Comparison of ENCODE assay signal across 23 mouse cellular contexts in genomic region chr17:79417953-79418352, GRCm38 (mm10).
DNase-seq lines count a peak whose midpoint lies in the region; ATAC-seq and TF ChIP-seq lines count a peak whose summit lies in the region.
"Had no signal": no experiment of that assay in that cellular context is flagged by ENCODE, and none has a peak within 500 bp of the region (broad histone marks: within the 10 kb centered on the region; RNA-seq: fewer than 3 reads in every experiment).

No protein-coding gene starts in this region.

- DNase-seq in forebrain, embryonic 14.5 days (ENCODE audit: low spot score), result peak; percentile 34
- DNase-seq in 3134 (ENCODE audit: extremely low read depth, insufficient read length, low spot score), result peak; percentile 69
- peak; percentile 35 for DNase-seq in brain, embryonic 14.5 days (ENCODE audit: low read depth)
- no peak for DNase-seq in liver, postnatal 0 days
- DNase-seq: adrenal gland, adult 2 months; adrenal gland, postnatal 25 days; B cell, adult 2 months; cerebellum, adult 11 months; cerebellum, adult 9-10 months; embryo, embryonic 11 days; heart, adult 18-20 months; heart, postnatal 10 days; heart, postnatal 4 days; kidney, adult 18-20 months had no signal

- no peaks in the 10 kb centered on the region for H3K4me1 ChIP-seq in forebrain, embryonic 14.5 days (ENCODE audit: control insufficient read depth, insufficient read depth, low read length)
- H3K4me1 ChIP-seq in forebrain, embryonic 12.5 days, result no peaks in the 10 kb centered on the region
- H3K4me1 ChIP-seq in liver, postnatal 0 days (ENCODE audit: insufficient read depth), result no peaks in the 10 kb centered on the region
- H3K4me1 ChIP-seq in hindbrain, embryonic 13.5 days (replicated peaks), result no peaks in the 10 kb centered on the region
- H3K4me1 ChIP-seq: forebrain, embryonic 10.5 days; heart, embryonic 10.5 days; hindbrain, embryonic 12.5 days had no signal

- no peak overlapping the region for H3ac ChIP-seq in C2C12 (ENCODE audit: control insufficient read depth, insufficient read length, low read depth)

- 90% methylated on average over 1 of the region's 1 CpGs for WGBS in forebrain, embryonic 14.5 days
- 94% methylated on average over 1 of the region's 1 CpGs for WGBS in forebrain, embryonic 12.5 days
- WGBS in liver, postnatal 0 days (ENCODE audit: insufficient replicate concordance), result 89% methylated on average over 1 of the region's 1 CpGs
- WGBS in hindbrain, embryonic 13.5 days, result 96% methylated on average over 1 of the region's 1 CpGs

- H3K9me3 ChIP-seq in forebrain, embryonic 14.5 days (replicated peaks; ENCODE audit: control insufficient read depth, low read length), result no peaks in the 10 kb centered on the region
- H3K9me3 ChIP-seq in forebrain, embryonic 12.5 days, result no peaks in the 10 kb centered on the region
- H3K9me3 ChIP-seq in liver, postnatal 0 days (ENCODE audit: low read length), result no peaks in the 10 kb centered on the region
- no peaks in the 10 kb centered on the region for H3K9me3 ChIP-seq in hindbrain, embryonic 13.5 days
- H3K9me3 ChIP-seq: embryonic facial prominence, embryonic 15.5 days; forebrain, embryonic 10.5 days; heart, embryonic 10.5 days; hindbrain, embryonic 12.5 days had no signal

- TF ChIP-seq POLR2A in brain, embryonic 14.5 days (IDR thresholded peaks at IDR 0.05; ENCODE audit: borderline replicate concordance, extremely low read depth, insufficient read depth, insufficient read length, poor library complexity, severe bottlenecking), result no peak

- H3K36me3 ChIP-seq in forebrain, embryonic 14.5 days (ENCODE audit: control insufficient read depth, insufficient read depth, low read length), result no peaks in the 10 kb centered on the region
- no peaks in the 10 kb centered on the region for H3K36me3 ChIP-seq in forebrain, embryonic 12.5 days (replicated peaks)
- no peaks in the 10 kb centered on the region for H3K36me3 ChIP-seq in C2C12 (ENCODE audit: control insufficient read depth, insufficient read depth)
- no peaks in the 10 kb centered on the region for H3K36me3 ChIP-seq in liver, postnatal 0 days (replicated peaks; ENCODE audit: insufficient read depth, low read length)
- H3K36me3 ChIP-seq in hindbrain, embryonic 13.5 days, result no peaks in the 10 kb centered on the region
- H3K36me3 ChIP-seq: embryonic facial prominence, embryonic 15.5 days; forebrain, embryonic 10.5 days; heart, embryonic 10.5 days; hindbrain, embryonic 12.5 days had no signal

- TF ChIP-seq CTCF in C2C12 (IDR thresholded peaks at IDR 0.05; ENCODE audit: control insufficient read depth, insufficient read depth, insufficient read length), result no peak
- no peak for TF ChIP-seq CTCF in brain, embryonic 14.5 days (IDR thresholded peaks at IDR 0.05; ENCODE audit: borderline replicate concordance, extremely low read depth, insufficient read depth, insufficient read length)
- no peak for TF ChIP-seq CTCF in liver, postnatal 0 days (IDR thresholded peaks at IDR 0.05; ENCODE audit: low read depth)

- no peak overlapping the region for H3K4me2 ChIP-seq in forebrain, embryonic 14.5 days (ENCODE audit: low read length)
- H3K4me2 ChIP-seq in forebrain, embryonic 12.5 days, result no peak overlapping the region
- H3K4me2 ChIP-seq in liver, postnatal 0 days (ENCODE audit: low read depth, low read length), result no peak overlapping the region
- H3K4me2 ChIP-seq in hindbrain, embryonic 13.5 days, result no peak overlapping the region
- H3K4me2 ChIP-seq: embryonic facial prominence, embryonic 15.5 days; hindbrain, embryonic 12.5 days had no signal

- no peak for TF ChIP-seq EP300 in liver, postnatal 0 days (IDR thresholded peaks at IDR 0.05; ENCODE audit: low read depth)

- no peak overlapping the region for H3K9ac ChIP-seq in forebrain, embryonic 14.5 days (ENCODE audit: low read length)
- no peak overlapping the region for H3K9ac ChIP-seq in forebrain, embryonic 12.5 days
- no peak overlapping the region for H3K9ac ChIP-seq in liver, postnatal 0 days (replicated peaks)
- H3K9ac ChIP-seq in hindbrain, embryonic 13.5 days, result no peak overlapping the region
- H3K9ac ChIP-seq: embryonic facial prominence, embryonic 15.5 days; hindbrain, embryonic 12.5 days had no signal

- no peaks in the 10 kb centered on the region for H3K27me3 ChIP-seq in forebrain, embryonic 14.5 days (replicated peaks; ENCODE audit: control insufficient read depth, insufficient read depth, low read length)
- no peaks in the 10 kb centered on the region for H3K27me3 ChIP-seq in forebrain, embryonic 12.5 days
- H3K27me3 ChIP-seq in C2C12 (ENCODE audit: control insufficient read depth, insufficient read depth, insufficient read length), result no peaks in the 10 kb centered on the region
- no peaks in the 10 kb centered on the region for H3K27me3 ChIP-seq in liver, postnatal 0 days (ENCODE audit: insufficient read depth, low read length)
- H3K27me3 ChIP-seq in hindbrain, embryonic 13.5 days, result no peaks in the 10 kb centered on the region
- H3K27me3 ChIP-seq: embryonic facial prominence, embryonic 15.5 days; hindbrain, embryonic 12.5 days had no signal

- H3K4me3 ChIP-seq in forebrain, embryonic 14.5 days (ENCODE audit: low read depth, low read length), result no peak overlapping the region
- H3K4me3 ChIP-seq in forebrain, embryonic 12.5 days (replicated peaks), result no peak overlapping the region
- no peak overlapping the region for H3K4me3 ChIP-seq in C2C12 (ENCODE audit: insufficient read depth, poor library complexity, severe bottlenecking)
- no peak overlapping the region for H3K4me3 ChIP-seq in liver, postnatal 0 days (ENCODE audit: low read depth, low read length)
- no peak overlapping the region for H3K4me3 ChIP-seq in hindbrain, embryonic 13.5 days
- H3K4me3 ChIP-seq: embryonic facial prominence, embryonic 15.5 days; erythroblast, embryonic 14.5 days; forebrain, embryonic 10.5 days; heart, embryonic 10.5 days; hindbrain, embryonic 12.5 days had no signal

- H3K27ac ChIP-seq in forebrain, embryonic 14.5 days (ENCODE audit: low read depth, low read length), result no peak overlapping the region
- H3K27ac ChIP-seq in forebrain, embryonic 12.5 days, result no peak overlapping the region
- H3K27ac ChIP-seq in liver, postnatal 0 days (ENCODE audit: low read depth), result no peak overlapping the region
- H3K27ac ChIP-seq in hindbrain, embryonic 13.5 days, result no peak overlapping the region
- H3K27ac ChIP-seq: embryonic facial prominence, embryonic 15.5 days; forebrain, embryonic 10.5 days; heart, embryonic 10.5 days; hindbrain, embryonic 12.5 days; hindbrain, postnatal 0 days had no signal

- no peak for ATAC-seq in forebrain, embryonic 14.5 days
- no peak for ATAC-seq in forebrain, embryonic 12.5 days (ENCODE audit: low FRiP score)
- ATAC-seq in liver, postnatal 0 days, result no peak
- ATAC-seq in hindbrain, embryonic 13.5 days (ENCODE audit: low FRiP score), result no peak
- ATAC-seq: hindbrain, postnatal 0 days had no signal

- H3K79me2 ChIP-seq in C2C12 (ENCODE audit: control insufficient read depth, insufficient read depth), result no peaks in the 10 kb centered on the region

- no peaks in the 10 kb centered on the region for H3K79me3 ChIP-seq in C2C12 (ENCODE audit: low read depth)

TF ChIP-seq in C2C12, 6 proteins besides CTCF, POLR2A, EP300 and RAD21:
- TF ChIP-seq MYOD1 (IDR thresholded peaks at IDR 0.05; ENCODE audit: control insufficient read depth, insufficient read length, low read depth) (peak; percentile 33), CEBPB (IDR thresholded peaks at IDR 0.05; ENCODE audit: low read depth) (no peak), MAX (IDR thresholded peaks at IDR 0.05) (no peak), USF1 (IDR thresholded peaks at IDR 0.05; ENCODE audit: low read depth) (no peak), FOSL1 (IDR thresholded peaks at IDR 0.05; ENCODE audit: insufficient read depth, low read length, poor library complexity, severe bottlenecking) (no peak), MYOG (IDR thresholded peaks at IDR 0.05; ENCODE audit: control insufficient read depth, extremely low read depth, insufficient read length) (no peak)
